Mouse (Mus musculus) liver, adult (tissue): ENCODE measurements around the gene Dnal4.

Experiments used
- GATA4 ChIP-seq: IDR thresholded peaks from 2 replicates; pipeline ENCODE4 v1.6.1; 2014; ENCODE audit warnings: mild to moderate bottlenecking, low read length; ENCODE audit not compliant: insufficient replicate concordance

Dnal4 gene

DNA sequence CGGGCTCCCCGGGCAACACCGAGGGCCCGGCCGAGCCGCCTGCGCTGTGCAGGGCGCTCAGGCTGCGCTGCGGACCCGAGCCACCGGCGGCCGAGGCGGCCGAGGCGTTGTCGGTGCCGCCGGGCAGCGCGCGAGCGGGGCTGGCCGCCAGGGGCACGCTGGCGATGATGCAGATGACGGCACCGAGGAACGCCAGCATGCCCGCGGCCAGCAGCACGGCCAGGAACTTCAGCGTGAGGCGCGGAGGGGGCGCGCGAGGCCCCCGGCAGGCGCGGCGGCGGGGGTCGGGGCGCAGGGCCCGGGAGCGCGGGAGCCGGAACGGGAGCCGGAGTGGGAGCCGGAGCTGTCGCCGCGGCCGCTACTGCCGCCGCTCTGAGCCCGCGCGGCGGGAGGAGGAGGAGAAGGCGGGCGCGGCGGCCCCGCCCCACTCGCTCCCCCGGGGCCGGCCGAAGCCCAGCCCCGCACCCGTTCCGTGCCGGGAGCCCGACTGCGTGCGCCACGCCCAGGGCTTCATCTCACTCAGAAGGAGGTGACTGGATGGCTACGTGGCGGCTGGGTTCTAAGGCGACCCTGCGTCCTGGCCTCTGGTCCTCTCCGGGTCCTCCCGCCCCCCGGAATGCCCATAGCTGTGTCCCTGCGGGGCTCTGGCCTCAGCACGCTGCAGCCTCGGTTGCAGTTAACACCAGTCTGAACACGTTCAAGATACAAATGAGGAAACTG is 26.9 kb upstream of the Dnal4 start, which contains the start of gene Nptxr:
TSS of gene Nptxr (minus strand) at position 415 of the 720 bp plus-strand sequence.
- TF ChIP-seq GATA4: no peak

- TF ChIP-seq GATA4: no peak
Measured at GRCm38 (mm10) chr15:79803533-79804351, 26.1 kb upstream of the Dnal4 start.

DNA sequence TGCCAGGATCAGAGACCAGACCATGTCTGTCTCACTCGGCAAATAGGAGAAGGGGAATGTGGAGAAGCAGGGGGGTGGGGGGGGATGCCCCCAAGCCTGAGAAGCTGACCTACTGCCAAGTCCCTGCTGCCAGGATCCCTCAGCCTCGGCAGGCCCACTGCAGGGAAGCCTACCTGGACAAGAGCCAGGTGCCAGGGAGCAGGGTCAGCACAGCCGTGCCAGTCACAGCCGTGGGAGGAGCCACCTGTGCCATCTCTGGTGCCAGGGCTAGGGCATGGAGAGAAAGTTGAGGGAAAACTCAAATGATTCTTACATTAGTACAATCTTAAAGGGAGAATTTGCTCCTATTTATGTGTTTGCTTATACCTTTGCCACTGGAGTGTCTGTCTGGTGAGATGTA is 24.7 kb upstream of the Dnal4 start:
- no peak for TF ChIP-seq GATA4

- no peak for TF ChIP-seq GATA4
Measured at GRCm38 (mm10) chr15:79801646-79802045, 24.0 kb upstream of the Dnal4 start.

GRCm38 (mm10) chr15:79800701-79801100 is 23.1 kb upstream of the Dnal4 start:
- no peak for TF ChIP-seq GATA4

- TF ChIP-seq GATA4: no peak
Measured at GRCm38 (mm10) chr15:79798591-79798990, 20.9 kb upstream of the Dnal4 start.

DNA sequence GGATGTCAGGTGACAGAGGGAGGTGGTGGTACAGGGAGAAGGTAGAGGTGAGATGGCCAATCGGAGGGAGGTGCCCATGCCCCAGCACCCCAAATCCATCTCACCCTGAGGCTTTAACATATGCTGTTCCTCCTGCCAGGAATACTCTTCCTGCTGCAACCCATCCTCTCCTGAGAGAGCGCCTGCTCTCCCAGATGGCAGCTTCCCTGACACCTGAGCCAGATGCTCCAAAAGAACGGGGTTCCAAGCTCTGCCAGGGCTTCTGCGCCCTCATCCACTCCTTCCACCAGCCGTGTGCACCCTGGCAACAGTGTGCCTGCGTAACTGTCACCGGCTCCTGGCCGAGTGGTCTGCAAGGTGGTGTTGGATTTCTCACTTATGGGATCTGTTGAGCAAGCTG is 20.0 kb upstream of the Dnal4 start:
- TF ChIP-seq GATA4: no peak

DNA sequence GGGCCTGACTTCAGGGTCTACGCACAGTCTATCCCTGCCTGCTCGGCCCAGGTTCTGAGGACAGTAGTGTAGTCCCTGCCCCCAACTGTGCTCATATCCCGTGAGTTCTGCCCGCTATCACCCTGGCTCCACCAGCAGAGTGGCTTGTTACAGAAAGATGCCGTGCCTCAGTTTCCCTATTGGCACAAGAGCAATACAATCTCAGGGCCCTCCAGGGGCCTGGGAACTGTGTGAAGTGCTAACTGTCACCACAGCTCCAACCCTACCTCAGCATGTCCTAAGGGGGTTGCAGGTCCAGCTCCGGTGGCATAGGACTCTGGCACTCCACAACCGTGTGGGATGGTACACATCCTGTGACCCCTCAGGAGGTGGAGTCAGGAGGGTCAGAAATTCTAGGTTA is 19.4 kb upstream of the Dnal4 start:
- TF ChIP-seq GATA4: no peak

DNA sequence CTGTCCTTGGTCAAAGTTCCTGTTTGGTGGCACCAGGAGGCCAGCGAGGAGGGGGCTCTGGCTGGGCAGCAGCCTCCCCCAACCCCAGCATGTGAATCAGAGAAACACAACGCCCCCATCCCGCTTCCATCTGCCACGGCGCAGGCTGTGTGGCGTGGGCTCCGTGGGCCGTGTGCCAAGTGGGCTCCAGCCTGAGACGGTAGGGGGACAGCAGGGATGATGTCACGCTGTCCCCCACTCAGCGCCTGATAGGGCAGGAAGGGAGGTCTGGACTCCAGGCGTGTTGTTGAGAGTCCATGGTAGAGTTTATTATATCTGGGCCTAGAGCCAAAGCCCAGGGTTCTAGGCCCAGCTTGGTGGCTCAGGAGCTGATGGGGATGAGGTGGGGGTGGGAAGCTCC is 18.6 kb upstream of the Dnal4 start:
- TF ChIP-seq GATA4: no peak

- TF ChIP-seq GATA4: no peak
Measured at GRCm38 (mm10) chr15:79794173-79794572, 16.5 kb upstream of the Dnal4 start.

- TF ChIP-seq GATA4: no peak
Measured at GRCm38 (mm10) chr15:79793076-79793475, 15.4 kb upstream of the Dnal4 start.

DNA sequence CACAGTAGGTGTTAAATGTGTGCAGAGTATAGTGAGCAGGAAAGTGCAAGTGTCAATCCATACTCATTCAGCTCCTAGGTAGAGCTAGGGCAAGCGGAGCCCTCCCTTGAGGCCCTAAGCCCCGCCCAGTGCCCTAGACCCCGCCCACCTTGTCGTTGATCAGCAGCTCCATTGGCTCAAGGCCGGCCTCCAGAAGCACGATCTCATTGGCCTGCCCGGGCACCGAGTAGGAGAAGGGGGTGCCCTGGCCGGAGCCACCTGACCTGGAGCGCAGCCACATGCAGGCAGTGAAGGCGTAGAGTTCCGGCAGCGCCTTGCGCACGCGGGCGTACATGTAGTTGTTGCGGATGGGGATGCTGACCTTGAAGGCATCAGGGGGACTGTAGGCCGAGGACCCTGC is 14.8 kb upstream of the Dnal4 start:
- no peak for TF ChIP-seq GATA4

- TF ChIP-seq GATA4: no peak
Measured at GRCm38 (mm10) chr15:79791502-79791901, 13.9 kb upstream of the Dnal4 start.

DNA sequence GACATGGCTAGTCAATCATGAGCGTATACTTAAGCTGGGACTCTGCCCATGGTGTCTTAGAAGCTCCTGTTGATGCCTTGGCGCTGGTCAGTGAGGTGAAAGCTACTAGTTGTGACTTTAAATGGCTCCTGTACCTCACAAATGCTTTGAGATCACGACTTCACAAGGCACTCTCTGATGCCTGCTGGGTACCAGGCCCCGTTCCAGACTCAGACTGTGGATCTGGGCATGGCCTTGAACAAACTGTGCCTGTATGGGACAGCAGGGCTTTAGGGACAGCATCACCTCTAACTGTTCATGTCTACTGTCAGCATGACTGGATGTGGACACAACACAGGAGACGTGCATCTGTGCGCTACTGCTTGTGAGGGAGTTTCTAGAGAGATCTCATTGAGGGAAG is 13.3 kb upstream of the Dnal4 start:
- TF ChIP-seq GATA4: no peak

DNA sequence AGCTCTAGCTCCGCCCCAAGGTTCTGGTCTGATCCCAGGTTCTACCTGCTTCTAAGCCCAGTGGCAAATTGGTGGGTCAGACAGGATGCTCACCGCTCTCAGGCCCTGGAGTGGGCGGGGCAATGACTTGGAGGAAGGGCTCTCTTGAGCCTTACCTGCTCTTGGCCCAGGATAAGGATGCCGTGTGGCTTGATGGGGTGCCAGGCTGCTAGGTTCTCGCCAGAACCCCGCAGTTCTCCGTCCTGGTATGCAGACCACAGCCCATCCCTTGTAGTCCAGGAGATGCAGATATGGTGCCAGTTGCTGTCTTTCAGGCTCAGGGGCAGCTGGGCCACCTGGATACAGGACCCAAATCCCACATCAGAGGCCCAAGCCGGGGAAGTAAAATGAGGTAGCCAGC is 12.5 kb upstream of the Dnal4 start:
- TF ChIP-seq GATA4: no peak

GRCm38 (mm10) chr15:79787815-79788214 is 10.2 kb upstream of the Dnal4 start:
- TF ChIP-seq GATA4: no peak
